Mouse (Mus musculus) heart, embryonic 15.5 days (tissue): Measurements from ENCODE around the gene Kcnh8. TPM values are rescaled to one million over a fixed set of nuclear protein-coding genes. Genes with fewer than 3 reads are reported as not detected.

ENCODE experiments used
- ATAC-seq: fragments of 200-750 bp; cut with Nextera tagmentation; replicated peaks from 2 replicates; pipeline ENCODE4 v1.8.0; 2017; ENCODE audit warnings: low read depth, moderate TSS enrichment; ENCODE audit not compliant: insufficient number of reproducible peaks, insufficient read depth, low FRiP score
- H3K27ac ChIP-seq: fragments of 300-500 bp; sonication (generic); 2 replicates; pipeline ENCODE4 v1.5.1; 2015; ENCODE audit warnings: mild to moderate bottlenecking, inconsistent platforms
- H3K27me3 ChIP-seq: fragments of 300-500 bp; sonication (generic); 2 replicates; pipeline ENCODE4 v1.6.1; 2015; ENCODE audit warnings: inconsistent platforms
- H3K36me3 ChIP-seq: fragments of 300-500 bp; sonication (generic); 2 replicates; pipeline ENCODE4 v1.6.1; 2015; ENCODE audit warnings: mild to moderate bottlenecking, inconsistent platforms
- H3K4me1 ChIP-seq: fragments of 300-500 bp; sonication (generic); replicated peaks from 2 replicates; pipeline ENCODE4 v1.6.1; 2015; ENCODE audit warnings: inconsistent platforms
- H3K4me2 ChIP-seq: fragments of 300-500 bp; sonication (generic); 2 replicates; pipeline ENCODE4 v1.6.1; 2015; ENCODE audit warnings: inconsistent platforms, mild to moderate bottlenecking, moderate library complexity
- H3K4me3 ChIP-seq: fragments of 300-500 bp; sonication (generic); 2 replicates; pipeline ENCODE4 v1.5.1; 2015; ENCODE audit warnings: mild to moderate bottlenecking, inconsistent platforms
- H3K9ac ChIP-seq: fragments of 300-500 bp; sonication (generic); 2 replicates; pipeline ENCODE4 v1.6.1; 2015; ENCODE audit warnings: mild to moderate bottlenecking, inconsistent platforms
- H3K9me3 ChIP-seq: fragments of 300-500 bp; sonication (generic); replicated peaks from 2 replicates; pipeline ENCODE4 v1.6.1; 2016; ENCODE audit warnings: inconsistent platforms
- WGBS: fragments of 180-500 bp; shearing (Covaris S2); methylation state at CpG from one replicate; pipeline ENCODE4 v1.1.7; 2015; ENCODE audit warnings: mixed read lengths; 5-methylcytosine and 5-hydroxymethylcytosine counted together
- polyA plus RNA-seq: library from polyadenylated mRNA; unstranded; fragments of >200 nt; fragmentation: Nextera tagmentation; extraction: Ambion mirVana; gene quantifications from 2 replicates; pipeline ENCODE4 v1.2.1, GENCODE M21; 2015

The Kcnh8 gene
- polyA plus RNA-seq, 1 experiment from 2014 or later = not detected

GRCm38 (mm10) chr17:52873195-52873594 is 270.7 kb downstream of the Kcnh8 start:
- no peak for ATAC-seq
- 61% methylated on average over 3 of the region's 3 CpGs for WGBS
- no peak overlapping the region for H3K9ac ChIP-seq

GRCm38 (mm10) chr17:52878964-52879363 is 276.5 kb downstream of the Kcnh8 start:
- ATAC-seq = no peak
- Histone ChIP-seq H3K9me3 (no peaks in the 10 kb centered on the region), H3K27me3 (no peaks in the 10 kb centered on the region), H3K4me1 (no peaks in the 10 kb centered on the region), H3K36me3 (no peaks in the 10 kb centered on the region), H3K9ac (no peak overlapping the region), H3K27ac (no peak overlapping the region), H3K4me3 (no peak overlapping the region), H3K4me2 (no peak overlapping the region)
- WGBS = 30% methylated on average over 1 of the region's 1 CpGs

More at GRCm38 (mm10) chr17:52873195-52873594, 270.7 kb downstream of the Kcnh8 start:
- no peaks in the 10 kb centered on the region for H3K27me3 ChIP-seq
- H3K9me3 ChIP-seq = no peaks in the 10 kb centered on the region
- no peak overlapping the region for H3K27ac ChIP-seq
- H3K4me2 ChIP-seq = no peak overlapping the region
- no peaks in the 10 kb centered on the region for H3K4me1 ChIP-seq
- no peaks in the 10 kb centered on the region for H3K36me3 ChIP-seq
- no peak overlapping the region for H3K4me3 ChIP-seq

DNA sequence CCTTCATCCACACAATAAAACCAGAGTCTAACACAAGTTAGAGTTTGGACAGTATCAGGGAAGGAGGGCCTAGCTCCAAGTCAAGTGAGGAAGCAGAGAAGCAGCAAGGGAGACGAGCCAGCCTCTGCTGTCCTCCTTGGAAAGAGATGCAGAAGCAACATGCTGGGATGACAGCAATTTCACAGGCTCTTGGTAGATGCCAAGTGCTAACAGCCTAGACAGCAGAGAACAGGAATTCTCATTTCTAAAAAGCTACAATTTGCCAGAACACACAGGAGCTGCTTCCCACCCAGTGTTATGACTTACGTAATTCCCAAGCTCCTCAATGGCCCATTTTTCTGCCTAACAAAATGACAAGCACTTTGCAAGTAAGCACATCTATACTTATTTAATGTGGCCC is 277.5 kb downstream of the Kcnh8 start:
- H3K4me2 ChIP-seq = no peak overlapping the region
- no peak overlapping the region for H3K4me3 ChIP-seq
- no peaks in the 10 kb centered on the region for H3K36me3 ChIP-seq
- WGBS = 71% methylated on average over 2 of the region's 2 CpGs
- H3K9me3 ChIP-seq = no peaks in the 10 kb centered on the region
- no peaks in the 10 kb centered on the region for H3K4me1 ChIP-seq
- H3K27me3 ChIP-seq = no peaks in the 10 kb centered on the region
- no peak for ATAC-seq
- H3K27ac ChIP-seq = no peak overlapping the region
- H3K9ac ChIP-seq = no peak overlapping the region

DNA sequence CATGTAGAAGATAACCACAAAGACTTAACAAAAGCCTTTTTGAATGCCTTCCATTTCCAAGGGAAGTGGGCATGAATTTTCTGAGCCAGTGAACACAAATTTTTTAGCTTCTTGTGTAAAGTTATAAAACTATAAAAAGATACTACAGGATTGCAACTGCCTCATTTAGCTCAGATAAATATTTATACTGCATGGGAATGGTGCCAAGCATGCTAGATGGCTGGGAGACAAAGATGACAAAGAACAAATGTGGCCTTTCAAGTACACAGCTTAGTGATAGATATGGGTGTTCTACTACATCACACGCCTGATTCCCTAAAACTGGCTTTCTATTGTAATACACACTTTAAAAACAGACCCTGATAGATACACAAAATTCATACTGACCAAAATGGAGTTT is 282.7 kb downstream of the Kcnh8 start:
- Histone ChIP-seq H3K4me3 (no peak overlapping the region), H3K4me1 (no peaks in the 10 kb centered on the region), H3K4me2 (no peak overlapping the region), H3K9ac (no peak overlapping the region), H3K36me3 (no peaks in the 10 kb centered on the region), H3K27ac (no peak overlapping the region), H3K9me3 (no peaks in the 10 kb centered on the region), H3K27me3 (no peaks in the 10 kb centered on the region)
- ATAC-seq = no peak
- 47% methylated on average over 1 of the region's 1 CpGs for WGBS

DNA sequence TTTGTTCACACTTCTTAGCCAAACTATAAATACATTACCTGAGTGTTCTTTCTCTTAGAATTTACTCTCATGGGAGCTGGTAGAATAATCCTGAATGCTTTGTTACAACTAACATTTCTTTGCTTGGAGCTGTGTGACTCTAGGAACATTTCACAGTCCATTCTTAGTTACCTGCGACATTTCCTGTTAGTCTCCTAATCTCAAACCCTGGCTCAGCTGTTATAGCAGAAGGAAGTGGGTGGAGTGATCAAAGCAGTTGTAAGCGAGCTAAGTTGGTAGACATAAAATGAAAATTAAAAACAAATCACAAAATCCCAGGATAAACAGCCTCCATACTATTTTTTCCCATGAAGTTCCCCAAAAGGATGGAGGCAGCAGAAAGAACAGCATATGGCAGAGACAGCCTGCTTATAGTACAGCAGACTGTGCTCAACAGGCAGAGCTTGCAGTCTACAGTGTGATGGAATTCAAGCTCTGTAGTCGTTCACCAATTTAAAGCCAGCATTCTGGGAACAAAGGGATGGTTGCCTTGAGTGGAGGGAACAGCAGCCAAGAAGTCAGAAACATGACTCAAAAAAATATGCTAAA is 318.1 kb downstream of the Kcnh8 start:
- H3K27me3 ChIP-seq = no peaks in the 10 kb centered on the region
- no peaks in the 10 kb centered on the region for H3K9me3 ChIP-seq
- WGBS = 61% methylated on average over 3 of the region's 3 CpGs
- no peak overlapping the region for H3K4me2 ChIP-seq
- H3K4me1 ChIP-seq = no peaks in the 10 kb centered on the region
- H3K27ac ChIP-seq = no peak overlapping the region
- no peaks in the 10 kb centered on the region for H3K36me3 ChIP-seq
- H3K4me3 ChIP-seq = no peak overlapping the region
- no peak for ATAC-seq
- no peak overlapping the region for H3K9ac ChIP-seq

GRCm38 (mm10) chr17:52943966-52944365 is 341.5 kb downstream of the Kcnh8 start:
- H3K4me3 ChIP-seq = no peak overlapping the region
- H3K9me3 ChIP-seq = no peaks in the 10 kb centered on the region
- no peak overlapping the region for H3K4me2 ChIP-seq
- no peaks in the 10 kb centered on the region for H3K36me3 ChIP-seq
- H3K27ac ChIP-seq = no peak overlapping the region
- H3K27me3 ChIP-seq = no peaks in the 10 kb centered on the region
- ATAC-seq = no peak
- no peak overlapping the region for H3K9ac ChIP-seq
- H3K4me1 ChIP-seq = no peaks in the 10 kb centered on the region

DNA sequence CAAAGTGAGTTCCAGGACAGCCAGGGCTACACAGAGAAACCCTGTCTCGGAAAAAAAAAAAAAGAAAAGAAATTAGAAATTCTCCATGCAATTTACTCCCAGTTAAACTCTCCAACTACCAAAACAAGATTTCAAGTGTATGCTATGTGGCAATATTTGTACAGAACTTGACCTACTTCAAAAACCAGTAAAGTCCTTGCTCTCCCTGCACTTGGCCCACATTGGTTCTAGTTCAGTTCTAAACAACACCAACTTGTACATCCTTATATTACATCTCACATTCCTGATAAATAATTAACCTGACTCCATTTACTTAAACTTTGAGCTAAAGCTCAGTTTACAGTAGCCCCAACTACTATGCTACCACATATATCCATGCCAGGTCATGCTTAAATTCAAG is 370.2 kb downstream of the Kcnh8 start:
- Histone ChIP-seq H3K4me1 (no peaks in the 10 kb centered on the region), H3K36me3 (no peaks in the 10 kb centered on the region), H3K27me3 (no peaks in the 10 kb centered on the region), H3K4me3 (no peak overlapping the region), H3K9me3 (no peaks in the 10 kb centered on the region), H3K9ac (no peak overlapping the region), H3K4me2 (no peak overlapping the region), H3K27ac (no peak overlapping the region)
- 58% methylated on average over 1 of the region's 1 CpGs for WGBS
- no peak for ATAC-seq

GRCm38 (mm10) chr17:52980958-52981357 is 378.4 kb downstream of the Kcnh8 start:
- Histone ChIP-seq H3K27ac (no peak overlapping the region), H3K27me3 (no peaks in the 10 kb centered on the region), H3K4me1 (no peaks in the 10 kb centered on the region), H3K36me3 (no peaks in the 10 kb centered on the region), H3K4me3 (no peak overlapping the region), H3K9ac (no peak overlapping the region), H3K4me2 (no peak overlapping the region), H3K9me3 (no peaks in the 10 kb centered on the region)
- 78% methylated on average over 4 of the region's 4 CpGs for WGBS
- ATAC-seq = no peak
